Mouse (Mus musculus) kidney, embryonic 14.5 days (tissue): Measurements from ENCODE around the gene Thap8. TPM values are rescaled to one million over a fixed set of nuclear protein-coding genes. Genes with fewer than 3 reads are reported as not detected.

Experiments used
- ATAC-seq: fragments of 200-750 bp; cut with Nextera tagmentation; 2 replicates; pipeline ENCODE4 v1.8.0; 2017; ENCODE audit warnings: moderate number of reproducible peaks, mild to moderate bottlenecking, moderate TSS enrichment, moderate library complexity; ENCODE audit not compliant: low FRiP score, low TSS enrichment
- H3K27ac ChIP-seq: fragments of 300-500 bp; sonication (generic); 2 replicates; pipeline ENCODE4 v1.5.1; 2014; ENCODE audit warnings: low read depth, mild to moderate bottlenecking, low read length, moderate library complexity, mixed read lengths
- H3K27me3 ChIP-seq: fragments of 300-500 bp; sonication (generic); 2 replicates; pipeline ENCODE4 v1.6.1; 2014; ENCODE audit warnings: mild to moderate bottlenecking, low read length; ENCODE audit not compliant: control insufficient read depth, insufficient read depth
- H3K36me3 ChIP-seq: fragments of 300-500 bp; sonication (generic); 2 replicates; pipeline ENCODE4 v1.6.1; 2014; ENCODE audit warnings: low read length, mixed read lengths; ENCODE audit not compliant: control insufficient read depth, insufficient read depth
- H3K4me1 ChIP-seq: fragments of 300-500 bp; sonication (generic); 2 replicates; pipeline ENCODE4 v1.6.1; 2014; ENCODE audit warnings: low read length, mixed read lengths; ENCODE audit not compliant: control insufficient read depth, insufficient read depth
- H3K4me2 ChIP-seq: fragments of 300-500 bp; sonication (generic); replicated peaks from 2 replicates; pipeline ENCODE4 v1.6.1; 2014; ENCODE audit warnings: low read depth, mild to moderate bottlenecking, low read length
- H3K4me3 ChIP-seq: fragments of 300-500 bp; sonication (generic); 2 replicates; pipeline ENCODE4 v1.5.1; 2014; ENCODE audit warnings: mild to moderate bottlenecking, low read length
- H3K9ac ChIP-seq: fragments of 300-500 bp; sonication (generic); 2 replicates; pipeline ENCODE4 v1.6.1; 2014; ENCODE audit warnings: low read depth, mild to moderate bottlenecking, low read length, moderate library complexity
- H3K9me3 ChIP-seq: fragments of 300-500 bp; sonication (generic); 2 replicates; pipeline ENCODE4 v1.6.1; 2016; ENCODE audit warnings: low read length; ENCODE audit not compliant: control insufficient read depth
- WGBS: fragments of 180-500 bp; shearing (Covaris S2); extraction: QIAGEN DNeasy Blood & Tissue Kit; methylation state at CpG from one replicate; pipeline ENCODE4 v1.1.7; 2014; 5-methylcytosine and 5-hydroxymethylcytosine counted together
- polyA plus RNA-seq: library from polyadenylated mRNA; unstranded; fragments of >200 nt; fragmentation: Nextera tagmentation; extraction: Ambion mirVana; gene quantifications from 2 replicates; pipeline ENCODE4 v1.2.1, GENCODE M21; 2014

The Thap8 gene
- polyA plus RNA-seq, 1 experiment from 2014 or later, result 0.22 TPM

DNA sequence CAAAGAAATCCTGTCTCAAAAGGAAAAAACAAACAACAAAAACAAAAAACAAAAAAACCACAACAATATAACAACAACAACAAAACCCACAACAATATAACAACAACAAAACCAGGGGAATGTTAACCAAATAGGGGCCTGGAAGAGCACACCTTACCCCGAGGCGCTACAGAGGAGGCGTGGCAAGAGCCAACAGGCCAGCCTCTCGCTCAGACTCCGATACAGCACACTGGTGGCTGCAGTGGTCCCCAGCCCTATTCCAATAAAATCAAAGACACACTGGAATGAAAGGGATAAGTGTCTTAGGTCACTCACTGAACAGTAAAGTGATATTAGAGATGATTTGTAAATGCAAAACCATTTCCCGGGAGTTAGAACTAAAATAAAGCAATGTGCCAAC lies 358 bp upstream of the Thap8 start:
- peak; percentile 36; the same call in 1 of the 2 replicates for ATAC-seq
- WGBS, result under 1% methylated on average over 6 of the region's 6 CpGs
- H3K9me3 ChIP-seq, result no peaks in the 10 kb centered on the region
- H3K4me2 ChIP-seq, result peak overlapping the region; percentile 50
- H3K36me3 ChIP-seq, result no peaks in the 10 kb centered on the region
- no peak overlapping the region for H3K27ac ChIP-seq
- peak overlapping the region; percentile 65 for H3K4me3 ChIP-seq
- H3K27me3 ChIP-seq, result no peaks in the 10 kb centered on the region
- no peaks in the 10 kb centered on the region; the same call in 1 of the 2 replicates for H3K4me1 ChIP-seq
- peak overlapping the region; percentile 44; the same call in 1 of the 2 replicates for H3K9ac ChIP-seq

DNA sequence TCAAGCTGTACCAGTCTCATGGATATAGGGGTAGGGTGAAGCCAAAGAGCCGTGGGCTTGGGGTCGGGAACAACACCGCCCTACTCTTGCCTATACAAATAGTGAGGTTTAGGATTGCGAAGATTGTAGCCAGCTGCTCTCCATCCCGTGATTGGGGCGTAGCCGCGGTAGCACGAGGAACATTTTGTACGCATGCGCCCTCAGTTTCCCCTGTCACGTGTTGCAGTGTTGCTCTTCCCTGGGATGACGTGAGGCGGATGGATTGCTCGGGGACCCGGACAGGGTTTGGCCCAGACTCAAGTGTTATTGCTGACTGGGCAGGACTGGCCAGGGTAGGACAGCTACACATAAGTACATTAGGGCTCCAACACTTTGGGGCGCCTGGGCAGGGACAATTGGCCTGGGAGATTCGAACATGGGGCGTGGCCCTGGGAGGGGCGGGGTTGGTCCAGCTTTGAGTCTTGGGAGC lies 810 bp downstream of the Thap8 start:
- Histone ChIP-seq H3K4me3 (peak overlapping the region; percentile 65), H3K27me3 (no peaks in the 10 kb centered on the region), H3K4me2 (peak overlapping the region; percentile 50), H3K36me3 (no peaks in the 10 kb centered on the region), H3K27ac (peak overlapping the region; percentile 90), H3K4me1 (no peaks in the 10 kb centered on the region; the same call in 1 of the 2 replicates), H3K9me3 (no peaks in the 10 kb centered on the region), H3K9ac (peak overlapping the region; percentile 44; the same call in 1 of the 2 replicates)
- under 1% methylated on average over 20 of the region's 20 CpGs for WGBS
- peak; percentile 87 for ATAC-seq

DNA sequence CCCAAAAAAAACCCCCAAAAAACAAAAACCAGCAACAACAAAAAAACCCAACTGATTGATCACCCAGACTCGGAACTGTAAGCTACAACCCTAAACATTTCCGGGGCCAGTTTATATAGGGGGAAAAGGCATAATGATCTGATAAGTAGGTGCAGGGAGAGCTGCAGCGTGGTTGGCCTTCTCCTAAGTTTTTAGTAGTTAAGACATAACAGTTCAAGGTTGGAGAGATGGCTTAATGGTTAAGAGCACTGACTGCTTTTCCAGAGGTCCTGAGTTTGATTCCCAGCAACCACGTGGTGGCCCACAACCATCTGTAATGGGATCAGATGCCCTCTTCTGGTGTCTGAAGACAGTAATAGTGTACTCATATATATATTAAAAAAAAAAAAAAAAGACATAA lies 1.6 kb downstream of the Thap8 start:
- 78% methylated on average over 4 of the region's 4 CpGs for WGBS
- H3K9me3 ChIP-seq, result no peaks in the 10 kb centered on the region
- peak overlapping the region; percentile 50; the same call in 1 of the 2 replicates for H3K4me2 ChIP-seq
- no peak overlapping the region for H3K4me3 ChIP-seq
- H3K9ac ChIP-seq, result 0 out of 2 replicates have a peak overlapping the region, but pooled peaks have one; percentile 44
- no peaks in the 10 kb centered on the region for H3K27me3 ChIP-seq
- no peaks in the 10 kb centered on the region; the same call in 1 of the 2 replicates for H3K4me1 ChIP-seq
- ATAC-seq, result no peak
- H3K27ac ChIP-seq, result no peak overlapping the region
- no peaks in the 10 kb centered on the region for H3K36me3 ChIP-seq

DNA sequence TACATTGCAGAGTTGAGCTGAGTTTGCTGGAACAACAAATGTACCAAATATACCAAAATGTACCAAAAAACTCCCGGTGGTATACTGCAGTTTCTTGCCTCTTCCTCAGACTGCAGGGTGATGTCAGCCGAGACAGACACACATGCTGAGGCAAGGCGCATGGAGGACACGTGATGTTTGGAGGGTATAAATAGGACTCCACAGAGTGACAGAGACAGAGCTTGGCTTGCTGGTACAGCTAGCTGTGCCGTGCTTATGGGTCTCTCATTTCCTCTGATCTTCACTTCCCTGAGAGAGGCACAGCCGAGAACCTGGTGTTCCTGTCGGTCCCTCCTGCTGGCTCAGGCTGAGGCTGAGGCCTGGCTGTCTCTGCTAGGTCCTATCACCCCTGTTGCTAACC lies 2.8 kb downstream of the Thap8 start:
- no peak for ATAC-seq
- H3K4me1 ChIP-seq, result no peaks in the 10 kb centered on the region; the same call in 1 of the 2 replicates
- H3K27me3 ChIP-seq, result no peaks in the 10 kb centered on the region
- no peak overlapping the region for H3K4me3 ChIP-seq
- no peaks in the 10 kb centered on the region for H3K9me3 ChIP-seq
- H3K9ac ChIP-seq, result no peak overlapping the region
- H3K36me3 ChIP-seq, result no peaks in the 10 kb centered on the region
- WGBS, result 87% methylated on average over 7 of the region's 7 CpGs
- no peak overlapping the region for H3K27ac ChIP-seq
- H3K4me2 ChIP-seq, result no peak overlapping the region

DNA sequence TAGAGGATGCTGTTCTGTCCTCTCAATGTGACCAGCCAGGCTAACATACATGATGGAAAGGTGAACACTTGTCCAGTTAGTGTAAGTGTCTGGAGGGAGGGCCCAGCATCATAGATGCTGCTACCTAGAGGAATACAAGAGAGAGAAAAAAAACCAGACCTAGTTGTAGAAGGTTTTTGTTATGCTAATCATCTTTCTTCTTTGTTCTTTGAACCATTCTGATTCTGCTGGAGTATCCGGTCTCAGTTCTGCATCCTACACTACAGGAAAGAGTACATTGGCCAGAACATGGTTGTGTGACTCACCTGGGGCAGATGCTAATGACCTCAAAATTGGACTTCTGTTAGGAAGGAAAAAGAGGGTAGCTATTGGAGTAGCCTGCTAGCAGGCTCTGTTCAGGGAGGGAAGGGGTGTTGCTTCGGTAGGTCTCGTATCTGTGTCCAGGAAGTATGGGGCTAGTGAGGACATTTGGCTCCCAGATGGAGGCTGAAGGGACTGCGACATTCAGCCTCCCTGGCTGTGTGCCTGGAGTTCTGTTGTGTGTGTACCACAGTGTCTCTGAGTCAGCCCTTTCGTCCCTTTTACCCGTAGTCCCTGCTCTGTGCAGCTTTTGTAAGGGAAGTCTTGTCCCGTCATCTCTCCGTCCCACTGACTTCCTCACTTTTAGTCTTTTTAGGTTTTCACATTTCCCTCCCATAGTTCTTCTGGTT lies 7.0 kb downstream of the Thap8 start:
- WGBS, result 70% methylated on average over 8 of the region's 8 CpGs
- Histone ChIP-seq H3K4me3 (no peak overlapping the region), H3K27me3 (no peaks in the 10 kb centered on the region), H3K9ac (no peak overlapping the region), H3K9me3 (no peaks in the 10 kb centered on the region), H3K4me2 (no peak overlapping the region), H3K4me1 (peaks cover 8% of the 10 kb centered on the region), H3K36me3 (no peaks in the 10 kb centered on the region), H3K27ac (no peak overlapping the region)
- ATAC-seq, result no peak

DNA sequence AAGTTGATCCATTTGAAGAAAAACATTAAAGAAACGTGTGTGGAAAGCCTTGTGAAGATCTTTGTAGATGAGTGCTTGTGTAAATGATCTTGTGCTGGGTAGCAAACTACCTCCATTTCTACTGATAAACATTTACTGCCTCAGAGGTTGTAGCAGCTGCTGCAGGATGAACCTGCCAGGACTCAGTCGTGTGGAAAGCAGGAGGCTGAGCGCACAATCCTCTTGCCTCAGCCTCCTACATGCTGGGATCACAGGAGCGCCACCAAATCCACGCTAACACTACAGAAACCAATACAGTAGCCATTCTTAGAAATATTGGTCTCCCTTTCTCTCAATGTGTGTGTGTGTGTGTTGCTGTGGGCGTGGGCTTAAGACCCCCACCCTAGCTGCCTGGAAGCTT lies 8.2 kb downstream of the Thap8 start:
- Histone ChIP-seq H3K36me3 (no peaks in the 10 kb centered on the region), H3K4me3 (no peak overlapping the region), H3K27ac (no peak overlapping the region), H3K4me2 (no peak overlapping the region), H3K27me3 (no peaks in the 10 kb centered on the region), H3K4me1 (peaks cover 16% of the 10 kb centered on the region), H3K9me3 (no peaks in the 10 kb centered on the region), H3K9ac (no peak overlapping the region)
- ATAC-seq, result no peak
- 62% methylated on average over 6 of the region's 6 CpGs for WGBS

DNA sequence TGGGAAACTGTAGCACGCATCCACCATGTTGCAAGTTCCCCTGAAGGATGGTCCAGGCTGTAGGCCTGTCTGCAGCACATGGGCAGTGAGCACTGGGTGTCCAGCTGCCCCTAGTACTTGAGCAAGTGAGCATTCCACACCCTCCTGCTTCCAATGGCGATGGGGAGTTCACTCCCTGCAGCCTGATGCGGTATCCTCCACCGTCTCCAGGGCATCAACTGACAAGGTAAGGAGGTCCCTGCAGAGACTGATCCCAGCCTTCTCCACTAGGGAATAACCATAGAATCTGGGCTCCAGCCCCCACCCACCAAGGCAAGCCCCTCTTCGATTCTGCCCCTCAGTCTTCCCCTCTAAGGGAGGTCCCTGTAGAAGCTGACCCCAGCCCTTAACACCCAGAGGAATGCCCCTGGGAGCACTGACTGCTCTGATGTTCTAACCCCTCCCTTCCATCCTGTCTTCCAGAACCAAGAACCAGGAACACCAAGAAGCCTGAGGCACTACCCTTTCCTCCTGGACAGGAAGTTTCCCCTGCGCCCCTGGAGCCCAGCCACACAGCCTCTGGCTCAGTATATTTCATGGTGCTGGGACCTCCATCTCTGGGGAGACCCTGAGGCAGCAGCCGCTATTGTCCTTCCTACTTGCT lies 9.3 kb downstream of the Thap8 start:
- Histone ChIP-seq H3K27ac (no peak overlapping the region), H3K4me3 (no peak overlapping the region), H3K9ac (no peak overlapping the region), H3K36me3 (peaks cover 2% of the 10 kb centered on the region; the same call in 1 of the 2 replicates), H3K4me2 (no peak overlapping the region), H3K9me3 (no peaks in the 10 kb centered on the region), H3K27me3 (no peaks in the 10 kb centered on the region), H3K4me1 (peaks cover 16% of the 10 kb centered on the region)
- 68% methylated on average over 7 of the region's 7 CpGs for WGBS
- no peak for ATAC-seq

DNA sequence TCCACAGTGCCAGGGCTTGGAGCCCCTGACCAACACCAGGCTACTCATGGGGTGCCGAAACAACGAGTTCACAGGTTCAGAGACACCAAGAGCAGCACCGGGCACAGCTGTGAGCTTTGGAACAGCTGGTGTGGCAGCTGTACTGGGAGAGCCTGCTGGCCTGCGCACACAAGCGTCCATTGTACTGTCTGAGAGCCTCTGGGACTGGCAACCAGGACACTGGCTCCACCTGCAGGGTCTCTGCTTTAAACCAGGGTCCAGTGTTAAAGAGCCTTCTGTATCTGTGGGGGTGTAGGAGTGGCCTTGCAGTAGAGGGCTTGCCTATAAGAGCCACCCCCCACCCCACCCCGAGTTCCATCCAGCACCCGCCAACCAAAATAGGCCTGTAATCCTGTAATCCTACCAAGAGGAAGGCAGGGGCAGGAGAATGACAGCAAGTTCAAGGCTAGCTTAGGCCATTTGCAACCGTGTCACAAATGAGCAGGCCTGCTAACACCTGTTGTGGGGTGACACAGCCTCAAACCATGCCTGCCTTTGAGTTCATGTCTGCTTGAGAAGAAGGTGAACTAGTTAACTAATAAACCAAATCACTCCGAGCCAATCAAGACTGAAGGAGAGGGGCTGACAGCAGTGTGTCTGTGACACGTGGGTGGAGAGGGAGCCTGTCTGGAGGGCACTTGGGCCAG lies 10.0 kb downstream of the Thap8 start:
- Histone ChIP-seq H3K36me3 (peaks cover 7% of the 10 kb centered on the region; the same call in 1 of the 2 replicates), H3K27me3 (no peaks in the 10 kb centered on the region), H3K4me2 (no peak overlapping the region), H3K27ac (no peak overlapping the region), H3K4me3 (no peak overlapping the region), H3K9ac (no peak overlapping the region), H3K4me1 (peaks cover 16% of the 10 kb centered on the region), H3K9me3 (no peaks in the 10 kb centered on the region)
- ATAC-seq, result 0 out of 2 replicates have a peak, but pooled peaks have one; percentile 20
- WGBS, result 65% methylated on average over 10 of the region's 10 CpGs
